Mouse (Mus musculus): ENCODE results near the gene Polr2l.

Polr2l gene

DNA sequence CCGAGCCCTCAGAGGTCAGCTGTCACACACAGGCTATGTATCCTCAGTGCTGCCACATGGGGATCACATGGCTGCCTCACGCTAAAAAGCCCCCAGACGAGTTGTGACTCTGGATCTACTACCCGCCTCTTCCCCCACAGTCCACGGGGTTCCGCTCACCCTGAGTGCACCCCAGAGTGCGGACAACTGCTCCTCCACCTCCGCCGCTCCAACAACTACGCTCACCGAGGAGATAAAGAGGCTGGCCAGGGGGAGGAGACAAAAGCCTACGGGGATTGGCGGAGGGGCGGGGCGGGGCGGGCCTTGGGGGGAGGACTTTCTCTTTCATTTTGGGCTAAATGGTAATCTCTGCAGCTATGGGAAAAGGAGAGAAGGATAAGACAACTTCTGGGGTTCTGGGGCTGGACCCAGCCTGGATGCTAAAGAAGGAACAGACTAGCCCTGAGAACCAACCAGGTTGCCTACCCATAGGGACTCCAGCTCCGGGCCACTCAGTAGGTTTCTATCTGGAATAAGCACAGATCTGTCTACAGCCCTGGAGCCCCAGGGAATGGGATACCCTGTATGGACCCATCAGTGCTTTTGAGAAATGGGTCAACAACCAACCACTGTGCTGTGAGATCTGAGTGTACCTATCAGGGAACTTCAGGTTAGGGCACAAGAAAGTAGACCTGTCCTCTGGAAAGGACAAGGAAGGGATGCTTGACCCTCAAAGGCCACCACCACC lies 39.6 kb downstream of the Polr2l start:
- peak; percentile 81 to 90 for DNase-seq (ENCODE audit: inconsistent age in 2 of 2, low spot score in 1 of 2)

DNA sequence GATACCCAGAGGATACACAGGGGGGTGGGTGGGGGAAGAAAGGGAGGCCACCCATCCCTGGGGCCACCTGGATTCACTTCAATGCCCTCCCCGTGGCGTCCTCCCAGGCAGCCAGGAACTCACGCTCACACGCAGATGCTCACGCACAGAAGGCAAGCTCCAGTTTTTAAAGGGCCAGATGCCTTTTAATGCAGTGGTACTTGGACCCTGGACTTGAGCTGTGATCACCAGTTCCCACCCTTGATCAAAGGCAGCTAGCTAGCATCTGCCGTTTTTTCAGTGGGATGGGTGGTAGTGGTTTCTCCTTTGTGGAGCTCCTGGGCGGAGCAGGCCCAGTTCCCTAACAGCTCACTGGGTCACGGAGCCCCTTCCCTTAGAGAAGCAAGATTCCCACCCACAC lies 40.5 kb downstream of the Polr2l start:
- DNase-seq (ENCODE audit: inconsistent age in 2 of 2, low spot score in 1 of 2), result peak; percentile 76 to 84

- peak in 1 of 2 experiments; percentile 64 for DNase-seq (ENCODE audit: inconsistent age in 2 of 2, low spot score in 1 of 2)
Measured at GRCm38 (mm10) chr7:141433517-141434400, 41.2 kb downstream of the Polr2l start.

GRCm38 (mm10) chr7:141432741-141433516 lies 42.0 kb downstream of the Polr2l start:
- DNase-seq (ENCODE audit: inconsistent age in 2 of 2, low spot score in 1 of 2), result peak; percentile 82 to 91

GRCm38 (mm10) chr7:141432186-141432611 lies 42.7 kb downstream of the Polr2l start:
- peak; percentile 88 to 94 for DNase-seq (ENCODE audit: inconsistent age in 2 of 2, low spot score in 1 of 2)

- no peak for DNase-seq (ENCODE audit: inconsistent age in 2 of 2, low spot score in 1 of 2)
Measured at GRCm38 (mm10) chr7:141431434-141432185, 43.3 kb downstream of the Polr2l start.

DNA sequence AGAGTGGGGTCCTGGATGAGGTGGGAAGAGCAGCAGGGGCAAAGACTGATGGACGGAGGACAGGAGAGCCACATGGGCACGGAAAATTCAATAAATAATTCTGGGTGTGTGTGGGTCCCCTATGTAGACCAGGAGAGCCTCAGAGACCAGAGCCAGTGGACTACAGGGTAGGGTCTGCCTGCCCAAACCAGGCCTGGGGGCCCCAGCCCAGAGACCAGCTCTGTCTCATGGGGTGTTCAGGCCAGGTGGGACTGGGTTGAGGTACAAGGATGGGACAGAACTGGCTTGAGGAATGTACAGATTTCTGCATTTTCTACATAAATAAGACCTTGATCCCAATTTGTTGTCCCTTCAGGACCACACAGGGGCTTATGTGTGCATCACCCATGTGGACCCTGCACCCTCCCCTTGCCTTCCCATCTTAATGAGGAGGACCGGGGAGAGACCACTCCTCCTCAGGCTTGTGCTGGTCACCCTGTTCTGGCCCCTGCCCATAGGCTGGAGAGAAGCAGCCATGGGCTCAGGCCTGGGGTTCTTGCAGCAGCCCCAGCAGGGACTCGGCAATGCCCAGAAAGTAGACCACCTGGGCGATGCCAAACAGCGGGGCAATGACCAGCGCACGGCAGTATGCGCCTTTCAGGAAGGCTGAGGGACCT lies 44.2 kb downstream of the Polr2l start:
- DNase-seq (ENCODE audit: inconsistent age in 2 of 2, low spot score in 1 of 2), result no peak

DNA sequence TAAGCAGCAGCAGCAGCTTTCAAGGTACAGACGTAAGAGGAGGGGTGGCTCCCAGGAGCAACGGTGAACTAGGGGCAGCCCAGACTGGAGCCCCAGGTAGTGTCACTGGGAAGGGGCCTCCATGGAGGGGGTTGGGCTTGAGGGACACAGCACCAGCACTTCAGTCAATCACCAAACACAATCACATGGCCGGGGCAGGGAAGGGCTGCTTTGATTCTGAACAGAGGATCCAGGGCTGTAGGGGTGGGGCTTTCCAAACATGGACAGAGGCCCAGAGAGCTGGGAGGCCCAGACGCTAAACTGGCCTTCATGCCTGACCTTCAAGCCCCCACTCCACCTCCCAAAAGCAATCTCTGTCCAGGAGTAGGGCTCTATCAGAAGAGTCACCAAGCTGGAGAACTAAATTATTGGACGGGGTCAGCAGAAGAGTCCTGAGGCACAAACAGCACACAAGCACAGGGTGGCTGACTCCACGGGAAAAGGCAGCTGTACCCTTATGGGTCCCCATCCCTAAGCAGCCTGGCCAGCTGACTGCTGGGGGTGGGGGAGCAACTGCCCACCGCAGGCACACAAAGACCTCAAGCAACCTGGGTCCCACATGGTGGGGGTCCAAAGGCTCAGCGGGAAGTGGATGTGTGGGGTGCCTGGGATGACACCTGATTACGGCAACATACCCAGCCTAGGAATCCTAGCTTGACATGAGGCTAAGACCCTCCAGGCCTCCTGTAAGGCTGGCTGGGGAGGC lies 44.9 kb downstream of the Polr2l start:
- peak in 1 of 2 experiments; percentile 82 for DNase-seq (ENCODE audit: inconsistent age in 2 of 2, low spot score in 1 of 2)

- DNase-seq (ENCODE audit: inconsistent age in 2 of 2, low spot score in 1 of 2), result peak in 1 of 2 experiments; percentile 78
Measured at GRCm38 (mm10) chr7:141429310-141429709, 45.6 kb downstream of the Polr2l start, which contains the start of gene Cend1. Cend1 (minus strand) TSS chr7:141429491.

DNA sequence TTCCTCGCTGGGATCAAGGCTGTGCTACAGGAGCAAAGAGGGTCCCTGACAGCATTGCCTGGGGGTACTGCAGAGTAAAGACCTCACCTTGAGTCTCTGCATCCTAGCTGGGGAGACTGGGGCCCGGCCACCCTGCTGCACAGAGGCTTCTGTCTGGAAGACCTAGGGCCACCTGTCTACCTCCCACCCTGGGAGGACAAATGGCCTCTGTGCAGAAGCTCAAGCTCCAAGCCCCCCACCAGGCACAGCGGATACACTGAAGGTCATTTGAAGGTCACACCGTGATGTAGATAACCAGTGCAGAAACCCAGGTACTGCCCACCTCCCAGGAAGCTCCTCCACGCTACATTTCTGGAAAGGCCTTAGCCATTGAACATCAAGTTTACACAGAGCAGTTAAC lies 46.2 kb downstream of the Polr2l start:
- DNase-seq (ENCODE audit: inconsistent age in 2 of 2, low spot score in 1 of 2), result no peak

DNA sequence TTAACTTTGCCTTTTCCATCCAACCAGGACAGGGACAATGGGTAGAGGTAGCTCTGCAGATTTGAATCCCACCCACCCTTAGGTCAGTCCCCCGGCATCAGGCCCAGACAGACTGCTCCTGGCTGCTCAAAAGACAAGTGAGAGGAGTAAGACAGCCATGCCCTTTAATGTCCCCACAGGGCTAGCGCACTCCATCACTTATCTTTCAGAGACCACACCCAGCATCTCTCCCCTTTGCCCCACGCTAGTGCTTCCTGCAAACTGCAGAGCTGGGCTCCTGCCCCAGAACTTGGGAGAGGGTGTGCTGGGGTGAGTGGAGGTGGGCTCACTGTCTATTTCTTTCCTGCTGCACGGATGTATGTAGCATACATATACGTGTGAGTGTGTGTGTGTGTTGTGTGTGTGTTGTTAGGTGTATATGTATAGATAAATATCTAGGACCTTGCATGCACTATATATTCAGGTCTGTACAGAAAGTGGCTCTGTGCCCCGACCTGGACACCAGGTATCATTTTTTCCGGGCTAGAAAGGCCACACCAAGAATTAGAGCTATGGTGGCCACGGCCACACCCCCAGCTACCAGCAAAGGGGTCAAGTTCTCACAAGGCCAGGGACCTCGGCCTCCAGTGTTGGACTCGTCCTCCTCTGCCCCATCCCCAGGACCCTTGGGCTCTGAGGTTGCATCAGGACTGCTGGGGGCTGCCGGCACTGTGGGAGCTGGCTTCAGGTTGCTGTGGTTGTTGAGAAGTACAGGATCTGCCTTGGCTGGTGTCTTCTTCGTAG lies 47.8 kb downstream of the Polr2l start:
- no peak for DNase-seq (ENCODE audit: inconsistent age in 2 of 2, low spot score in 1 of 2)

DNA sequence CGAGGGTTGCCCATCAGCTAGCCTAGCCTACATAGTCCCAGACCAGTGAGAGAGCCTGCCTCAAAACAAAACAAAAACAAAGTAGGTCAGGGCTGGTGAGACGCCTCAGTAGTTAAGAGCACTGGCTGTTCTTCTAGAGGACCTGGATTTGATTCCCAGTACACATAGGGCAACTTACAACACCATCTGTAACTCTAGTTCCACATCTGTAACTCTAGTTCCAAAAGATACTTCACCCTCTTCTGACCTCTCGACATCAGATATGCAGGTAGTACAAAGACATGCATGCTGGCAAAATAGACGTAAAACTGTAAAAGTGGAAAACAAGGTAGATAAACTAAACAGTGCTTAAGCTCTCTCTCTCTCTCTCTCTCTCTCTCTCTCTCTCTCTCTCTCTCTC lies 51.1 kb downstream of the Polr2l start:
- DNase-seq (ENCODE audit: inconsistent age in 2 of 2, low spot score in 1 of 2), result no peak
